Mouse (Mus musculus): Measurements from ENCODE around the gene Tprkb. TPM values are rescaled to one million over a fixed set of nuclear protein-coding genes. Genes with fewer than 3 reads are reported as not detected.
"Not testable (repeated sequence)": the region's sequence is repeated elsewhere in the genome, so short reads cannot be mapped to it uniquely, and the experiment has no call there.

Gene Tprkb
- 0.18 and 0.21 TPM in 2 replicates for polyA plus RNA-seq (2012)

GRCm38 (mm10) chr6:85911587-85911986 lies at the start of gene Tprkb:
Gene Tprkb, plus strand, starts transcription at chr6:85911865.
- no peak within 1 kb of the TSS for H3K4me3 ChIP-seq (replicated peaks)
- TF ChIP-seq TAL1 (IDR thresholded peaks at IDR 0.05; ENCODE audit: low read length) (no peak), GATA1 (IDR thresholded peaks at IDR 0.05; ENCODE audit: low read length) (no peak)
- no peaks in the 10 kb centered on the region for H3K9me3 ChIP-seq (ENCODE audit: control insufficient read depth, low read length)
- H3K27me3 ChIP-seq (ENCODE audit: control insufficient read depth): no peaks in the 10 kb centered on the region
- H3K4me1 ChIP-seq (ENCODE audit: control insufficient read depth): peaks cover 21% of the 10 kb centered on the region
- H3K36me3 ChIP-seq (ENCODE audit: control insufficient read depth): peaks cover 3% of the 10 kb centered on the region; the same call in 1 of the 2 replicates

GRCm38 (mm10) chr6:85862565-85862964 lies 49.1 kb upstream of the Tprkb start:
- H3K4me3 ChIP-seq (replicated peaks): no peak overlapping the region
- H3K4me1 ChIP-seq (ENCODE audit: control insufficient read depth): no peaks in the 10 kb centered on the region
- no peaks in the 10 kb centered on the region for H3K9me3 ChIP-seq (ENCODE audit: control insufficient read depth, low read length)
- no peaks in the 10 kb centered on the region for H3K27me3 ChIP-seq (ENCODE audit: control insufficient read depth)
- TF ChIP-seq TAL1 (IDR thresholded peaks at IDR 0.05; ENCODE audit: low read length) (no peak), GATA1 (IDR thresholded peaks at IDR 0.05; ENCODE audit: low read length) (no peak)
- no peaks in the 10 kb centered on the region for H3K36me3 ChIP-seq (ENCODE audit: control insufficient read depth)

- no peaks in the 10 kb centered on the region for H3K36me3 ChIP-seq (ENCODE audit: control insufficient read depth)
- no peaks in the 10 kb centered on the region for H3K4me1 ChIP-seq (ENCODE audit: control insufficient read depth)
- no peaks in the 10 kb centered on the region for H3K9me3 ChIP-seq (ENCODE audit: control insufficient read depth, low read length)
- no peak for TF ChIP-seq TAL1 (IDR thresholded peaks at IDR 0.05; ENCODE audit: low read length)
- TF ChIP-seq GATA1 (IDR thresholded peaks at IDR 0.05; ENCODE audit: low read length): no peak
- no peaks in the 10 kb centered on the region for H3K27me3 ChIP-seq (ENCODE audit: control insufficient read depth)
- H3K4me3 ChIP-seq (replicated peaks): no peak overlapping the region
These were observed 48.5 kb upstream of the Tprkb start for GRCm38 (mm10) chr6:85863136-85863535.

DNA sequence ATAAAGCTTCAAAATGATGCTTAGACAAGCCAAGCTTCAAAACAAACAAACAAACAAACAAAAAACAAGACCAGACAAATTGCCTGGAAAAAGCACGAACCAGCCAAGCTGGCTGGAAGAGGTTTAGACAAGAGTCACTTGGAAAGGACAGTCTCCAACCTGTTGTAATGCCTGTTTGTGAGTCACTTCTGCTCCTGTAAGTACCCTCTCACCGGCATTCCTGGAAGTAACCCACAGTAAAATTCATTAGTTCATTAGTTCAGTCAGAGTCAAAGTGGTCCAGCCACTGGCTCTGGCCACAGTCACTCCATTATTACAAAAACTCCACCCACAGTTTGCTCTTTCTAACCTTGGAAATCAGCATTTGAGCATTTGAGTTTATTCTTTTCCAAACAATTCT lies 47.8 kb upstream of the Tprkb start:
- H3K4me1 ChIP-seq (ENCODE audit: control insufficient read depth): no peaks in the 10 kb centered on the region

GRCm38 (mm10) chr6:85864900-85865639 lies 46.6 kb upstream of the Tprkb start:
- H3K9me3 ChIP-seq (ENCODE audit: control insufficient read depth, low read length); H3K4me1 ChIP-seq (ENCODE audit: control insufficient read depth); H3K36me3 ChIP-seq (ENCODE audit: control insufficient read depth); H3K27me3 ChIP-seq (ENCODE audit: control insufficient read depth); H3K4me3 ChIP-seq (replicated peaks): not testable (repeated sequence)

More for the DNA sequence above, 47.8 kb upstream of the Tprkb start:
- Histone ChIP-seq H3K27me3 (ENCODE audit: control insufficient read depth) (no peaks in the 10 kb centered on the region), H3K36me3 (ENCODE audit: control insufficient read depth) (no peaks in the 10 kb centered on the region), H3K4me3 (replicated peaks) (no peak overlapping the region), H3K9me3 (ENCODE audit: control insufficient read depth, low read length) (no peaks in the 10 kb centered on the region)
- TF ChIP-seq TAL1 (IDR thresholded peaks at IDR 0.05; ENCODE audit: low read length) (no peak), GATA1 (IDR thresholded peaks at IDR 0.05; ENCODE audit: low read length) (no peak)

DNA sequence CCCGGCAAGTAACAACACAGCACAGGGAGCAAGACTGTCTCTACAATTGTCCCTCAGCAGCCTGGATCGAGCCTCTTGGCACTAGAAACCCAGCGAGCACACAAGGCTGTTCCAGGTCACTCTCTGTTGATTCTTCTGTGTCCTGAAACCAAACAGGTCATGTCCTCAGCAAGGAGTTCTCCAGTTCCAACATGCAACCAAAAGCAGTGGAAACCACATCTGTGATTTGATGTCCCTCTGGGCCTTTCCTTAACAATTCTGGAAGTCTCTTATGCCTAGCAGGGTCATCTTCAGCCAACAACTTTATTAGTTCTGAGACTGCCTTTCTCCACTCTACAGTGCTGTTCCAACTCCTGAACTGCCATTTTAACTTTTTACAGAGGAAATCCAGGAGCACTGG lies 45.5 kb upstream of the Tprkb start:
- not testable (repeated sequence) for H3K27me3 ChIP-seq (ENCODE audit: control insufficient read depth); H3K9me3 ChIP-seq (ENCODE audit: control insufficient read depth, low read length); H3K4me1 ChIP-seq (ENCODE audit: control insufficient read depth); H3K36me3 ChIP-seq (ENCODE audit: control insufficient read depth); H3K4me3 ChIP-seq (replicated peaks)

DNA sequence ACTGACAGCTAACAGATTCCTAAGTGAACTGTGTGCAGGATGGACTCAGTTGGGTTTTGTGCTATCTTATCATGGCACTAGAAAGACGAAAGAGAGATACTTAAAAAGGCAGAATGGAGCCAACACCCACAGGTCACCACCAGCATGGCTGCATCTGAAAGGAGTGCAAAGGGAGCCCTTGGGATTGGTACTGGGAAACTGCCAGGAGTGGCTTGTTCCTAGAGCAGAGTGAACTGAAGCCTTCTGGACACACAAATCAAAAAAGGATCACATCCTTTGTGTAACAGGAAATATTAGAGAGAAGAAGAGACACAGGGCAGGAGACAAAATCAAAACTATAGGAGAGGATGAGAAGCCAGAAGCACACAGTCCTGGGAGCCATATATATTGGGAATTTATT lies 44.7 kb upstream of the Tprkb start:
- H3K27me3 ChIP-seq (ENCODE audit: control insufficient read depth); H3K36me3 ChIP-seq (ENCODE audit: control insufficient read depth); H3K4me1 ChIP-seq (ENCODE audit: control insufficient read depth); H3K4me3 ChIP-seq (replicated peaks); H3K9me3 ChIP-seq (ENCODE audit: control insufficient read depth, low read length): not testable (repeated sequence)

GRCm38 (mm10) chr6:85867726-85868690 lies 43.7 kb upstream of the Tprkb start:
- Histone ChIP-seq H3K36me3 (ENCODE audit: control insufficient read depth) (no peaks in the 10 kb centered on the region), H3K4me3 (replicated peaks) (no peak overlapping the region), H3K4me1 (ENCODE audit: control insufficient read depth) (no peaks in the 10 kb centered on the region), H3K27me3 (ENCODE audit: control insufficient read depth) (no peaks in the 10 kb centered on the region), H3K9me3 (ENCODE audit: control insufficient read depth, low read length) (no peaks in the 10 kb centered on the region)
- TF ChIP-seq GATA1 (IDR thresholded peaks at IDR 0.05; ENCODE audit: low read length): no peak
- no peak for TF ChIP-seq TAL1 (IDR thresholded peaks at IDR 0.05; ENCODE audit: low read length)

GRCm38 (mm10) chr6:85869006-85869405 lies 42.7 kb upstream of the Tprkb start, which contains the start of gene Nat8f2:
Gene Nat8f2, minus strand, starts transcription at chr6:85869158.
- not testable (repeated sequence) for H3K4me1 ChIP-seq (ENCODE audit: control insufficient read depth); H3K36me3 ChIP-seq (ENCODE audit: control insufficient read depth); H3K4me3 ChIP-seq (replicated peaks); H3K27me3 ChIP-seq (ENCODE audit: control insufficient read depth); H3K9me3 ChIP-seq (ENCODE audit: control insufficient read depth, low read length)

- peaks cover 15% of the 10 kb centered on the region for H3K9me3 ChIP-seq (ENCODE audit: control insufficient read depth, low read length)
- not testable (repeated sequence) for H3K4me3 ChIP-seq (replicated peaks); H3K36me3 ChIP-seq (ENCODE audit: control insufficient read depth); H3K27me3 ChIP-seq (ENCODE audit: control insufficient read depth); H3K4me1 ChIP-seq (ENCODE audit: control insufficient read depth)
These were observed 28.4 kb upstream of the Tprkb start for GRCm38 (mm10) chr6:85883246-85883645.
